Mouse (Mus musculus) left cerebral cortex, adult 11 months (tissue): ENCODE data around the gene Wnk2.
A peak's percentile ranks its signal among the peaks of the same experiment; 100 is the strongest.

Source experiments
- DNase-seq: peaks from one replicate; pipeline ENCODE4 v3.0.0; 2022; ENCODE audit warnings: low spot score

Gene Wnk2

DNA sequence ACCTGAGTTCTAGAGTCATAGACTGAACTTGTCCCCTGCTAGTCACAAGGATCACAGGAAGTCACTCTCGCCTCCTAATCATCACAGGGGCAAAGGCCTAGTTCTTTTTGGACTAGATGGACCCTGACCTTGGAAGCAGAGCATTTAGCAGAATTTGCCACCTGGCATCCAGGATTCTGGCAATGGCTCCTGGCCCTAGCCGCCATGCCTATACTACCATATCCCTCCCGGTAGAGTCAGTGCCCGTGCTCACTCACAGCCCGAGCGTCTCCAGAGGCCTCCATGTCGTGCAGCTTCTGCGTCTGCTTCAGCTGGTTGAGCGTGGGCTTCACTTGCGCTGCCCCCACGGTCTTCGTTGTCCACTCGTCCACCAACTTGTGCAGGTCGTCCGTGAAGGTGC is 105.4 kb downstream of the Wnk2 start:
- no peak for DNase-seq

DNA sequence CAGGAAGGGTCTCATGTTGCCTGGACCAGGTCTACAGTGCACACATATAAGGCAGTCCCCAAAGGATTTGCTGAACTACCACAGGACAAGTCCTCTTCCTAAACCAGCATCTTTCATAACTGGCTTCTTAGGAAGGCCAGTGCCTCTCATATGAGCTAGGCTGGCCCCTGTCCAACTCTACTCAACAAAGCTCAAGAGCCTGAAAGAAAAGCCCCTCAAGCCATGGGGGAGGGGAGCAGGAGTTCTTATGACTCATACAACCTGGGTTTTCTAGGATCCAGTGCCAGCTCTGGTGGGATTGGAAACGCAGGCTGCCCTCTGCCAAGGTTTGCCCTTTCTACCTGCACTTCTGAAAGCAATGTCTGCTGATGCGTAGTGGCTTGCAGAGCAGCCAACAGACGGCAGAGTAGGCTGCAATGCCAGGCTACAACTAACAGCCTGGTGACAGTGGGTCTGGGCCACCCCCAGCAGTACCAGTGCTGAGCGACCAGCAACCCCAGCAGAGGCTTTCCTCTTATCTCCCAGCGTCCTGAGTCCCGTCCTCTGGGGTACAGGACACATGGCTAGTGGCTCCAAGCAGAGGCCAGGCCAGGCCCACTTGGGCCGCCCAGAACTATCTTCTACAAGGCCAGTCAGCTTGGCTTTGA is 110.8 kb downstream of the Wnk2 start:
- no peak for DNase-seq

DNA sequence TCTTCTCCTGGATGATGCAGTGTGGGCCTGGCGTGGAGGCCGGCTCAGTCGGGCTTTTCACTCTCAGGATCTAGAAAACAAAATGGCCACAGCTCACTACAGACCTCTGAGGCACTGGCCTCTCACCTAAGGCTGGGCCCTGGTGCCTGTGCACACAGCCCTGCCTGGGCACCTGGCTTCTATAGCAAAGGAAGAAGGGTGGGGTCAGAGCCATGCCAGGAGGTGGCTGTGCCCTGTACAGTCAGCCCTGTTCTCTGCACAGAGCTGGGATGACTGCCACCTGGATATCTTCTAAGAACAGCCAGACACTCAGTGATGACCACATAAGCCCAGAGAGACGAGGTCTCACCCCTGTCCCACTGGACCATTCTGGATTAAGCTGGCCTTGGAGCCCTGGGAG is 111.4 kb downstream of the Wnk2 start:
- no peak for DNase-seq

DNA sequence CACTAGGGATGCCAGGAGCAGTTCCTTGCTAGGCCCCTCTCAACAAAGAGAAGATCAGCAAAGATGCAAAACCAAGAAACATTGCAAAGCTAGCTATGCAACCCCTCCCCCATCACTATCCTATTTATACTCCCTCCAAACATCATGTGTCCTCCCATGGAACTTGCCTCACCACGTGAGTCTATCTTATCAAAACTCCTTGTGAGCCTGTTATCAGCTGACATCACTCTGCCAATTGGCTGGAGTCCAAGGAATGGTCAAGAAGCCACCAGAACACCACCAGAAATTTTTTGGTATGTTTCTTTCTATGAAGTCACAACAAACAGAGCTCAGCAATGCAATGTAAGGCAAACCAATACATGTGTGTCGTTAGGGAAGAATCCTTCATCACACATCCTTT is 116.8 kb downstream of the Wnk2 start:
- no peak for DNase-seq

DNA sequence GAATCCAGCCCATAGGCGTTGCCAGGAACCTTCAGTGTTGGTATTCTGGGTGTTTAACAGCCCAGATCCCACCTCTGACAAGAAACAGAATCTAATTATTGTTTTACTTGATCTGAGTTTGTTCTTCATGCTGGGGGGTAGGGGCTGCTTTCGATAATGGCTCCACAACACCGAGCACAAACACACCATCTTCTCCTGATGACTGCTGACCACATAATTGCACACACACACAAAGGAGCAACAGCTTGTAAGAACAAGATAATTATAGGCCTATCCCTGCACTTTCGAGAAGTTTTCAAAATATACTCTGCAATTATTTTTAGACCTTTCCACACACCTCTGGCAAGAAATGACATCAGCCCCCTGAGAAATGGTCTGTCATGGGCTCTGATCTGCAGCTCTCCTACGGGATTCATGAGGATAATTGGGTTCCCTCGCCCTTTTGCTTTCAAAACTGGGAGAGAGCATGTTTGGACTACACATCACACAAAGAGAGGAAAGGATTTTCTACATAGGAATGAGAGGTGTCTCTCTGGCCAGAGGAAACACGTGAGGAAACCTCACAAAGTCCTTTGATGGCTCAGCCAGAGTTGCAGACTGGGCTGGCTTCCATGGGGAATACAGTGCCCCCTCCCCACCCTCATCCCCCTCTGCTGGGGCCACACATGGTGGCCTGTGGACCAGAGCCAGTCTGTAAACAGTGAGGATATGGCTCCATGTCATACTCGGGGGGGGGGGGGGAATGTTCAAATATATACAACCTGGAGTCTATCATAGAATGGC is 118.9 kb downstream of the Wnk2 start:
- no peak for DNase-seq

DNA sequence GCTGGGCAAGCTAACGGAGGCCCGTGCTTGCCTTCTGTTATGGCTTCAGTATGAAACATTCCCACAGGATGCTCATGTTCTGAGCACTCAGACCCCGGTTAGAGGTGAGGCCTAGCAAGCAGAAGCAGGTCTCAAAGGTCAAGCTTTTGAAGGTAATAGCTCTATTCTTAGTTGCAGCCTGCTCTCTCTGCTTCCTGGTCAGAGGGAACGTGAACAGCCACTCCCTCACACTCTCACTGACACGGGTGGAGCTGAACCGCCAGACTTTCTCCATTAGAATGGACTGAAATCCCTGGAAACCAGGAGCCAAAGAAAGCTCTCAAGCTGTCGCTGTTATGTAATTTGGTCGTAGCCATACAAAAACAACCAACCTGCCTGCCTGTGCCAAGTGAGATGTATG is 120.8 kb downstream of the Wnk2 start:
- no peak for DNase-seq

DNA sequence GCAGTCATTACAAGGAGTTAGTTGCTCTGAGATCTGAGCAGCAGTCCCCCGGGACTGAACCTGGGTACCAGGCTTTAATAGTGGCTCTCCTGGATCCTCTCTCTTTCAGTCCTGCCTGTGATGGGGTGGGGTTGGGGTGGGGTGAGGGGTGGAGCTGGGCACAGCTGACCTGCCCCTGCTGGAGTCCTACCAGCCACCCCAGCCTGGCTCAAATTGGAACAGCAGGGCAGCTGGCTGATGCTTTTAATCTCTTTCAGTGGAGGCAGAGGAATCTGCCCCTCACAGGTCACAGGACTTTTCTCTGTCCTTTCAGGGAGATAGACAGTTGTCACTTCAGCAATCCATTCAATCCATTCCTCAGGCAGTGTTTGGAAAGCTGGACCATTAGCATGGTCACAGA is 122.3 kb downstream of the Wnk2 start:
- no peak for DNase-seq

DNA sequence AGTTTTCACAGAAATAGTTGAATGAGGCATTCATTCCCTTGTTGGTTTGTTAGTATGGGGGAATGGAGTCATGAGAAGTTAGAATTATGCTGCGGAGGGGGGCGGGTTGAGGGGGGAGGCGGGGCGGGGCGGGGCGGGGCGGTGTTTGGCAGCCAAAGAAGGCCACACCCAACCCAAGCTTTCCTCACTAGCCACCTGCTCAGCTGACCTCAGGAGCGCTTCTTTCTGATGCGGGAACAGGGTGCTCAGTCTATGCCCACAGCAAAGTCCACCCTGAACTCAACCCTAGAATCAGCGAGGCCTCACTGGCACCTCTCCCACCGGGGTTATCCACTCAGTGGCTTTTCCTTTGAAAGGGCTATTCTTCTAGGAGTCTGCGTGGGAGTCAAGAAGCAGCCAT is 123.1 kb downstream of the Wnk2 start:
- DNase-seq: no peak

DNA sequence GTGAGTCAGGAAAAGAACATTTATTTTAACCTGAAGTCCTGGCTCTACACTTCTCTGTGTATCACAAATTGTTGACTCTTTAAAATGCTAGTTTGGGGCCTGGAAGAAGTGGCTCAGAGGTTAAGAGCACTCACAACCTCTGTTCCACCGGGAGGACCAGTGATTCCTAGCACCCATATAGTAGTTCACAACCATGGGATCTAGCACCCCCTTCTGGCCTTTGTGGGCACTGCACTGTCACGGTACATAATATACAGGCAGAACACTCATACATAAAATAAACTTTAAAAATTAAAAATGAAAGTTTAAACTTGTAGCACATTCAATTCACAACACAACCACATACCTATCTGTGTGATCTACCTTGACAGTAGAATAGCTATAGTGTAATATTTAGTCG is 126.1 kb downstream of the Wnk2 start:
- DNase-seq: no peak

DNA sequence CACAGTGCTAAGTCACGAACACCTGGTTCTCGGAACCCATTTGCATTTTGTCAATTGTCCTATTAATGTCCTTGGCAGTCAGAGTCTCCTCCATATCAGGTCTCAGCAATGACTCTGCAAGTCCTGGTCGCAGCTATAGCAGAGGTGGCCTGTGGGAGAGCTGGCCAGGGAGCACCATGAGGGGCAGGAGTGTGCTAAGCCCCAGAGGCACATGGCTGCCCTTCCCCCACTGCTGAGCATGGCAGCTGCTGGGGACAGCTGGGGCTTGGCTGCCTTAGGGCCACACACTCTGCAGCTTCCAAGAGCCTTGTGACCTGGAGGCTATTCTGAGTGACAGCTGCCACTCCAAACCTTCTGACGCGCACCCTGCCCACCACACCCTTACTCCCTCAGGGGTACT is 127.7 kb downstream of the Wnk2 start:
- DNase-seq: no peak

DNA sequence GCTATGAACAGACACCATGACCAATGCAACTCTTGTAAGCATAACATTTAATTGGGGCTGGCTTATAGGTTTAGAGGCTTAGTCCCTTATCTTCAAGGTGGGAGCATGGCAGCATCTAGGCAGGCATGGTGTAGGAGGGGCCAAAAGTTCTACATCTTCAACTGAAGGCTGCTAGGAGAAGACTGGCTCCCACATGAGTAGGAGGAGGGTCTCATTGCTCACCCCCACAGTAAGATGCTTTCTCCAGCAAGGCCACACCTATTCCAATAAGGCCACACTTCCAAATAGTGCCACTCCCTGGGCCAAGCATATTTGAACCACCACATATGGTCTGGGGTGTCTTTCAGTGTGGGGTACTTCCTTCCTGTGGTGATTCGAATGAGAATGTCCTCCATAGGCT is 130.4 kb downstream of the Wnk2 start:
- no peak for DNase-seq

DNA sequence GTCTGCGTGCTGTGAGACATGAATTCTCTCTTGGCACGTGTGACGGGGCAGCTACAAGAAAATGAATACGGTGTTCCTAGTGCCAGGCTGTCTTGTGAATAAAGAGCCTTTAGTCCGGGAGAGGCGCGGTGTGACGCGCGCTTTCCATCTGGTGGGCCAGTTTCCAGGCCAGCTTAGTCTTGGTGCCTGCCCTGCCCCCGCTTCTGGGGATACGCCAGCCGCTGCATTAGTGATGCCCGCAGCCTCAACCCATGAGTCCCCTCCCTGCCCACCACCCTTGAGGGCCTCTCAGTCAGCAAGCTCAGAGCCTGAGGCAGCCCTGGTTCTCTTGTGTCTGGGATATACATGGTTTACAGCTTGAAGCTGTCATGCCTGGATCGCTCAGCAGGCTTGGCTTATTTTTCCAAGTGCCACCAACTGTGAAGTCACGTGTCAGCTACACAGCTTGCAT is 131.5 kb downstream of the Wnk2 start:
- peak; percentile 83 for DNase-seq

DNA sequence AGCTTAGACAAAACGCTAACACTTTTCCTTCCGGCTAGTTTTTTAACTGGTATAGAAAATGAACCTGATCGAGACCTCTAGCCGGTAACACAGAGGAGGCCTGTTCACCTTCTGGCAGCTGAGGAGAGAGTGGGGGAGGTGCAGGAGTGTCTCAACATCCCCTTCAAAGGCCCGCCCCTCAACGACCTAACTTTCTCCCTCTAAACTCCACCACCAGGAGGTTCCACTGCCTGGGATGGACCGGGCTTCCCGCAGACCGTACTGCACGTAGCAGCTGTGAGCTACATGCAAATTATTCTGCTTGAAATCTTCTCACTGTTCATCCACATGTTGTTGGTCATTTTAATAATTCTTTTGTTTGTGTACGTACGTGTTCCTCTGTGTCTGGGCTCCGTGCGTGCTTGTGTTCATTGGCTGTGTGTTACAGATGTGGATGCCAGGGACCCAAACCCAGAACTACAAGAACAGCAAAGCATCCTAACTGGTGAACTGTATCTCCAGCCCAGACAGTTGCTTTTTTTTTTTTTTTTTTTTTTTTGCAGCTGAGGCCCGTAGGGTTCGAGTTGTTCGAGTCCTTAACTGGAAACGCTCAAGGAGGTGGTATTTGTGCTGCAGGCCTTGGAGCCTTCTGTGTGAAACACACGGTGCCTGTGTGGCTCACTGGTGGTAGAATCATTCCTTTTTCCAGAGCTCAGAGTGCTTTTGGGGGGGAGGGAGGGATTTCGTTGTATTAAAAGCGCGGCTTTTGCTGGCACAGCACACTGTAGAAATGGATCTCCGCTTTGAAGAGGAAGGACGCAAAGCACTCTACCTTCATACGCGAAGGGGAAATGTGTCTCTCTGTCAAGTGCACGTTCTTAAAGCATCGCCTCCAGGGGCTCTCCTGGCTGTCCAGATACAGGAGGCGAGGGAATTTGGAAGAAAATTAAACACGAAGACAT is 132.2 kb downstream of the Wnk2 start:
- DNase-seq: no peak

DNA sequence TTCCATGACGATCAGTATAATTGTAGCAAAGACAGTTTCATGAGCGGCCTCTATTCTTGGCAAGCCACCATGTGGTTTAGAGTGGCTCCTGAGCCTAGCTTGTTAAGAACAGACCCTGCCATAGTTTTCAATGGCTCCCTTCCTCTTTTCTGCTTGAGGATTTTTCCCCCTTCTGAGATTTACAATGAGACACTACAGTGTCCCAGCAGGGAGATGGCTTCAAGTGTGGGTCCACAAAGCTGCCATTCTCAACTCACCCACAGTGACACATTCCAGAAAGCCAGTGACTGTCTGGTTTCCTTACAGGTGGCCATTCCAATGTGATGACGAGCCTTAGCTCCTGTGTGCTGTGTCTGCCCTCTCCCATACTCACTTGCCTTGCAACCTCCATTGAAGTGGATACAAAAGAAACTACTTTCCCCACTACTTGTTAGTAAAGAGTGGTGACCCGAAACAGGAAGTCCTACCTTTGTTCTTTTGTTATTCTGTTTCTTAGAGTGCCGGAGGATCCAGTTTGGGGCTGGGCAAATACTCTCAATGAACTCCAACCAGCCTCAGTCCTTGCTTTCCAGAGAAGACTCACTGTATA is 134.5 kb downstream of the Wnk2 start:
- DNase-seq: no peak

DNA sequence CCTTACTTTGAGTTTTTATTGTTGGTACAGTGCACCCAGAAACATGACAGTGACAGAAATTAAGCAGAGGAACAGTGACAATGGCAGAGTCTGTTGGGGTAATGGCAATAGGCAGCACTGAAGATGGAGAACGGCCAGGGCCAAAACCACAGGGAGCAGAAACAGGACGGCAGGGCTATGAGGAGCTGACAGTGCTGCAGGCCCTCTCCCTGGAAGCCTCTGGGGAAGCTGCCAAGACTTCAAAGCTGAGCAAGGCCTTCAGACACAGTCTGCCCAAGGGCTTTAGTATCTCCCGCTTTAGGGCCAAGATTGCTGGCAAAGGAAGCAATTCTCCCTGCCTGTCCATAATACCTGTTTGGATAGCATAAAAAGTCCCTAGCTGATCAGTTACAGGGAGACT is 146.1 kb downstream of the Wnk2 start:
- no peak for DNase-seq

DNA sequence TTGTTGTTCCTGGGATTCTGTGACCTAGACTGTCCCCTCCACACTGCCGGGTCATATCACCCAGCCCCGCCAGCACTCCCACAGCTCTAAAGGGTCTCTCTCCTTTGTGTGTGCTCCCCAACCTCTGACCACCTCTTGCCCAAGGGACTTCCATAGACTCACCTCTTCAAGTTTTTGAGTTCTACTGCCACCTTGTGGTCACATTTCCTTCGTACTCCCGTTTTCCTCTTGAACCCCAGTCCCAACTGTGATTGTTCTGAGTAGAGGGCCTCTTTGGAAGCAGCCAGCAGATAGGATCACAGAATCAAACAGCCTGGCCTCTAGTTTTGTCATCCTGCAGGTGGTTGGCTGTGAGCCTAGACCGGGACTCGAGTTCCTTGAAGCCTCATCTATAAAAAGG is 149.2 kb downstream of the Wnk2 start:
- DNase-seq: peak; percentile 48

DNA sequence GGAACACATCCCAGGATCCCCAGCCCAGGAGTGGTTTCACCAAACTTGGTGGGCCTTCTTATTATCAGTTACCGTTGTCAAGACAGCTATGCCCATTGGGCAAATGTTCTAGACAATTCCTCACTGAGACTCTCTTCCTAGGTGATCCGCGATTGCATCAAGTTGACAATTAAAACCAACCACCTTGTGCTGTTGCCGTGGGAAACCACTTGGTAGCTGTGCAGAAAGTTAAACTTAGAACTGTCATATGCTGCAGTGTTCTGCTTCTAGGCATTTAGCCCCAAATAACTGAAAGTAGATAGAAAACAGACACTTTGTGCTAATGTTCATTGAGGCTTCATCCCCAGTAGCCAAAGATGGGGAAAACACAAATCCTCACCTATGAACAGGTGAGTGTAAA is 151.1 kb downstream of the Wnk2 start:
- DNase-seq: no peak

DNA sequence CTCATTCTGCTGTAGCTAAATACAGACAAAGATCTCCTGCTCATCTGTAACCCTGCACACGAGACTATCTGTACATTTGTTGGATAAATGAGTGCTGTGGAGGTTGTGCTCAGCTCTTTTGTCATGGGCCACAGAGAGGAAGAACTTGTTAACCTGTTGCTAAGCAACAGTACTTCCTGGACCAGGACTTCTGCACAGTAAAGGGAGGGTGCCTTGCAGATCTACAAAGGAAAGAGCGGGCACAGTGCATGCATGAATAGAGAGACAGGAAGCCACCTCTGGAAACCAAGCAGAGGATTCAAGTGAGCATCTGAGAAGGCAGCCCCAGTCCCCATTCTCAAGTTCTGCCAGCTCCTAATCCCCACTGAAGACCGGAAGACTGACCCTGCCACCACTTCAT is 152.9 kb downstream of the Wnk2 start:
- no peak for DNase-seq

DNA sequence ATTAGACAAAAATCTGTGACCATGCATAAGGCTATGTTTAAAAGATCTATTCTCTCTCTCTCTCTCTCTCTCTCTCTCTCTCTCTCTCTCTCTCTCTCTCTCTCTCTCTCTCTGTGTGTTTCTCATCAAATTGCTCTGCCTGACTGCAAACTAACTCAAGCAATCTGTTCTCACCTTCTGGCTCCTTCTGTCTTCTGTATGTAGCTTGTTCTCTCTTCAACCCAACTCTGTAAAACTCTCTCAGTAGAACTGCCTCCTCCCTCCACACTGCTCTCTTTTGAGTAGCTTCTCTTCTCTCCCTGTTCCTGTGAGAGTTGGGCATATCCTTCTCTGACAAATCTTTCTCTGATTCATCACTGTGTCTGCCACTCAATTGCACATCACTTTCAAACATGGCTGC is 154.9 kb downstream of the Wnk2 start:
- DNase-seq: no peak

DNA sequence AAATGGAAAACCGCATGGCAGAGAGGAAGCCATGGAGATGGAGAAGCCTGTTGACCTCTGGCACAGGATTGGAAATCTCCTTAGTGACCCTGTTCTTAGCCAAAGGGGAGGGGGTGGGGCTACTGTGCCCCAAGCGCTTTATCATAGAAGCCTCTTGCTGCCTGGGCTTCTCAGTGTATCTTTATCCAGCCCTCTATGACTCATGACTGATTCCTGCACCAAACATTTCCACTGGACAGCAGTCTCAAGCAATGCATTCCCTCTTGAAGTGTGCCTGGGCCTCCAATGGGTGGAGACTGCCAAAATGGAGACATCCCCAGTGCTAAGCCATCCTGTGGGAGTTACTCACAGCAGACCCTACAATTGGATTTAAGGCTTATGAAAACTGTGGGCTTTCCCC is 157.7 kb downstream of the Wnk2 start:
- no peak for DNase-seq
